ENCODE assay signal across 12 mouse cellular contexts in genomic region chr15:81422156-81422681, GRCm38 (mm10). TPM values are rescaled to one million over a fixed set of nuclear protein-coding genes. Genes with fewer than 3 reads are reported as not detected.
DNase-seq lines count a peak whose midpoint lies in the region; ATAC-seq and TF ChIP-seq lines count a peak whose summit lies in the region.
"Had no signal": no experiment of that assay in that cellular context is flagged by ENCODE, and none has a peak within 500 bp of the region (broad histone marks: within the 10 kb centered on the region; RNA-seq: fewer than 3 reads in every experiment).

No protein-coding gene starts in this region.

- WGBS in liver, adult 2 months: 18% methylated on average over 7 of the region's 7 CpGs
- 80% methylated on average over 7 of the region's 7 CpGs for WGBS in liver, embryonic 11.5 days
- 52% methylated on average over 7 of the region's 7 CpGs for WGBS in intestine, embryonic 14.5 days
- WGBS in liver, postnatal 0 days (ENCODE audit: insufficient replicate concordance): 57% methylated on average over 7 of the region's 7 CpGs

- peak overlapping the region; percentile 74 for H3K9ac ChIP-seq in liver, adult 2 months (ENCODE audit: low read depth, low read length)
- H3K9ac ChIP-seq in liver, embryonic 11.5 days (ENCODE audit: low read depth, low read length): no peak overlapping the region
- no peak overlapping the region for H3K9ac ChIP-seq in intestine, embryonic 14.5 days (ENCODE audit: low read length)
- H3K9ac ChIP-seq in liver, postnatal 0 days (replicated peaks): peak overlapping the region; percentile 50

- no peak for ATAC-seq in liver, embryonic 11.5 days (replicated peaks; ENCODE audit: low FRiP score)
- ATAC-seq in intestine, embryonic 14.5 days (replicated peaks; ENCODE audit: low FRiP score, low TSS enrichment, low read depth): no peak
- no peak for ATAC-seq in liver, postnatal 0 days

- H3K4me3 ChIP-seq in liver, adult 2 months (ENCODE audit: insufficient read depth, low read depth, low read length): peak overlapping the region; percentile 58
- H3K4me3 ChIP-seq in liver, embryonic 11.5 days (ENCODE audit: low read depth, low read length): no peak overlapping the region
- no peak overlapping the region for H3K4me3 ChIP-seq in intestine, embryonic 14.5 days (ENCODE audit: low read depth, low read length)
- H3K4me3 ChIP-seq in liver, postnatal 0 days (ENCODE audit: low read depth, low read length): no peak overlapping the region

- peaks cover 15% of the 10 kb centered on the region; the same call in 1 of the 2 replicates for H3K79me2 ChIP-seq in liver, adult 2 months (ENCODE audit: control insufficient read depth, insufficient read depth, low read length)

- DNase-seq in liver, adult 2 months (ENCODE audit: extremely low read depth, low read depth, low spot score): peak; percentile 82
- DNase-seq in liver, embryonic 11.5 days (ENCODE audit: low spot score): no peak
- peak; percentile 54 for DNase-seq in intestine, embryonic 14.5 days (ENCODE audit: low spot score)
- DNase-seq in kidney, adult 8-10 months: peak; percentile 40 to 49
- DNase-seq in liver, postnatal 0 days: no peak
- no peak for DNase-seq in heart, adult 9 months (ENCODE audit: low spot score in 2 of 2)
- DNase-seq in frontal cortex, postnatal 10 days (ENCODE audit: low spot score in 2 of 2): no peak
- DNase-seq in cerebellum, postnatal 10 days: no peak
- DNase-seq: cerebellum, postnatal 36 days; gastrocnemius, postnatal 14 days; heart, postnatal 14 days had no signal

- peak overlapping the region; percentile 99 for H3K27ac ChIP-seq in liver, adult 2 months (replicated peaks; ENCODE audit: insufficient read depth, low read depth, low read length)
- H3K27ac ChIP-seq in liver, embryonic 11.5 days (ENCODE audit: low read depth, low read length): no peak overlapping the region
- H3K27ac ChIP-seq in intestine, embryonic 14.5 days (ENCODE audit: low read depth): peak overlapping the region; percentile 67
- peak overlapping the region; percentile 62 for H3K27ac ChIP-seq in liver, postnatal 0 days (ENCODE audit: low read depth)

- peaks cover 16% of the 10 kb centered on the region for H3K4me1 ChIP-seq in liver, adult 2 months (ENCODE audit: control insufficient read depth, insufficient read depth, low read length)
- H3K4me1 ChIP-seq in liver, embryonic 11.5 days (replicated peaks; ENCODE audit: control insufficient read depth, insufficient read depth, low read length): 0 out of 2 replicates have a peak, but pooled peaks cover 3% of the 10 kb centered on the region
- H3K4me1 ChIP-seq in intestine, embryonic 14.5 days (replicated peaks; ENCODE audit: control insufficient read depth, insufficient read depth, low read length): no peaks in the 10 kb centered on the region
- peaks cover 21% of the 10 kb centered on the region for H3K4me1 ChIP-seq in liver, postnatal 0 days (ENCODE audit: insufficient read depth)

- no peak for TF ChIP-seq CTCF in liver, adult 2 months (IDR thresholded peaks at IDR 0.05; ENCODE audit: low read depth, low read length)
- no peak for TF ChIP-seq CTCF in liver, postnatal 0 days (IDR thresholded peaks at IDR 0.05; ENCODE audit: low read depth)

- H3K4me2 ChIP-seq in liver, embryonic 11.5 days: no peak overlapping the region
- H3K4me2 ChIP-seq in intestine, embryonic 14.5 days (ENCODE audit: low read length): peak overlapping the region; percentile 11; the same call in 1 of the 2 replicates
- H3K4me2 ChIP-seq in liver, postnatal 0 days (ENCODE audit: low read depth, low read length): peak overlapping the region; percentile 55

- no peak for TF ChIP-seq EP300 in liver, postnatal 0 days (IDR thresholded peaks at IDR 0.05; ENCODE audit: low read depth)

- H3K27me3 ChIP-seq in liver, adult 2 months (ENCODE audit: control insufficient read depth, insufficient read depth, low read length): no peaks in the 10 kb centered on the region
- H3K27me3 ChIP-seq in liver, embryonic 11.5 days (replicated peaks; ENCODE audit: control insufficient read depth, insufficient read depth, low read length): no peaks in the 10 kb centered on the region
- no peaks in the 10 kb centered on the region for H3K27me3 ChIP-seq in intestine, embryonic 14.5 days (replicated peaks; ENCODE audit: control insufficient read depth, insufficient read depth, low read length)
- H3K27me3 ChIP-seq in liver, postnatal 0 days (ENCODE audit: insufficient read depth, low read length): no peaks in the 10 kb centered on the region

- peaks cover 7% of the 10 kb centered on the region; the same call in 1 of the 2 replicates for H3K36me3 ChIP-seq in liver, adult 2 months (ENCODE audit: control insufficient read depth, insufficient read depth, low read length)
- no peaks in the 10 kb centered on the region for H3K36me3 ChIP-seq in liver, embryonic 11.5 days (ENCODE audit: control insufficient read depth, insufficient read depth, low read length)
- peaks cover 2% of the 10 kb centered on the region for H3K36me3 ChIP-seq in intestine, embryonic 14.5 days (ENCODE audit: control insufficient read depth, insufficient read depth, low read length)
- H3K36me3 ChIP-seq in liver, postnatal 0 days (replicated peaks; ENCODE audit: insufficient read depth, low read length): peaks cover 7% of the 10 kb centered on the region

- no peaks in the 10 kb centered on the region for H3K9me3 ChIP-seq in liver, embryonic 11.5 days (ENCODE audit: control insufficient read depth, low read length)
- no peaks in the 10 kb centered on the region for H3K9me3 ChIP-seq in intestine, embryonic 14.5 days (ENCODE audit: control insufficient read depth, low read length)
- no peaks in the 10 kb centered on the region for H3K9me3 ChIP-seq in liver, postnatal 0 days (ENCODE audit: low read length)

- TF ChIP-seq POLR2A in liver, adult 2 months (IDR thresholded peaks at IDR 0.05; ENCODE audit: extremely low read depth, insufficient read depth, low read length): no peak

RNA-seq across cellular contexts. Expression of gene Dnajb7, which starts 14.1 kb away (rescaled TPM):
- 0.13 and 0.28 TPM in 2 replicates for total RNA-seq in liver, adult 2 months (2014; rRNA removed)
- polyA plus RNA-seq in liver, adult 2 months (2012; rRNA removed): not detected in 2 replicates
- 1.7 and 2.0 TPM in 2 replicates for polyA plus RNA-seq in liver, embryonic 11.5 days (2014; fragmentation: Nextera tagmentation; extraction: Ambion mirVana)
- 1.2 and 2.1 TPM in 2 replicates for polyA plus RNA-seq in intestine, embryonic 14.5 days (2014; fragmentation: Nextera tagmentation; extraction: Ambion mirVana)
- 0.18 and 0.40 TPM in 2 replicates for polyA plus RNA-seq in liver, postnatal 0 days (2015; fragmentation: Nextera tagmentation; extraction: Ambion mirVana)
- total RNA-seq: gastrocnemius, postnatal 14 days; heart, postnatal 14 days; left cerebral cortex, postnatal 14 days had no signal

RNA-seq across cellular contexts. Expression of gene Xpnpep3, which starts 22.3 kb away (rescaled TPM):
- 8.1 and 10.4 TPM in 2 replicates for total RNA-seq in liver, adult 2 months (2014; rRNA removed)
- polyA plus RNA-seq in liver, adult 2 months (2012; rRNA removed): 5.2 and 6.8 TPM in 2 replicates
- 12.4 and 13.1 TPM in 2 replicates for polyA plus RNA-seq in liver, embryonic 11.5 days (2014; fragmentation: Nextera tagmentation; extraction: Ambion mirVana)
- polyA plus RNA-seq in intestine, embryonic 14.5 days (2014; fragmentation: Nextera tagmentation; extraction: Ambion mirVana): 6.7 and 8.2 TPM in 2 replicates
- 3.9 and 4.3 TPM in 2 replicates for polyA plus RNA-seq in liver, postnatal 0 days (2015; fragmentation: Nextera tagmentation; extraction: Ambion mirVana)

RNA-seq across cellular contexts. Expression of gene St13, which starts 22.3 kb away (rescaled TPM):
- 91.8 and 98.9 TPM in 2 replicates for total RNA-seq in liver, adult 2 months (2014; rRNA removed)
- polyA plus RNA-seq in liver, adult 2 months (2012; rRNA removed): 29.2 and 31.3 TPM in 2 replicates
- 159 and 166 TPM in 2 replicates for polyA plus RNA-seq in liver, embryonic 11.5 days (2014; fragmentation: Nextera tagmentation; extraction: Ambion mirVana)
- polyA plus RNA-seq in intestine, embryonic 14.5 days (2014; fragmentation: Nextera tagmentation; extraction: Ambion mirVana): 138 and 154 TPM in 2 replicates
- 59.8 and 62.6 TPM in 2 replicates for polyA plus RNA-seq in liver, postnatal 0 days (2015; fragmentation: Nextera tagmentation; extraction: Ambion mirVana)

RNA-seq across cellular contexts. Expression of gene Rbx1, which starts 43.9 kb away (rescaled TPM):
- 45.5 and 59.3 TPM in 2 replicates for total RNA-seq in liver, adult 2 months (2014; rRNA removed)
- 52.3 and 55.4 TPM in 2 replicates for polyA plus RNA-seq in liver, adult 2 months (2012; rRNA removed)
- 505 and 532 TPM in 2 replicates for polyA plus RNA-seq in liver, embryonic 11.5 days (2014; fragmentation: Nextera tagmentation; extraction: Ambion mirVana)
- 514 and 518 TPM in 2 replicates for polyA plus RNA-seq in intestine, embryonic 14.5 days (2014; fragmentation: Nextera tagmentation; extraction: Ambion mirVana)
- 234 and 241 TPM in 2 replicates for polyA plus RNA-seq in liver, postnatal 0 days (2015; fragmentation: Nextera tagmentation; extraction: Ambion mirVana)

Comparison
In these comparisons a context has a peak if more than half of its experiments do, and no peak if none do; other contexts are left out.
1. DNase-seq: peak in liver, adult 2 months (single experiment), intestine, embryonic 14.5 days (single experiment) and kidney, adult 8-10 months (2 of 2); none in liver, embryonic 11.5 days (single experiment), liver, postnatal 0 days (single experiment), heart, adult 9 months (0 of 2), frontal cortex, postnatal 10 days (0 of 2) and cerebellum, postnatal 10 days (0 of 2).
2. H3K9ac ChIP-seq: peak in liver, adult 2 months (single experiment) and liver, postnatal 0 days (single experiment); none in liver, embryonic 11.5 days (single experiment) and intestine, embryonic 14.5 days (single experiment).